Mouse (Mus musculus) heart, adult 9 months (tissue): ENCODE data around the gene Zfp626.
"Not testable (repeated sequence)": the region's sequence is repeated elsewhere in the genome, so short reads cannot be mapped to it uniquely, and the experiment has no call there.

Experiments used
- DNase-seq, 2 experiments: peaks; one replicate each; pipeline ENCODE4 v3.0.0; 2022; ENCODE audit warnings: low spot score in 2 of 2

Gene Zfp626

DNA sequence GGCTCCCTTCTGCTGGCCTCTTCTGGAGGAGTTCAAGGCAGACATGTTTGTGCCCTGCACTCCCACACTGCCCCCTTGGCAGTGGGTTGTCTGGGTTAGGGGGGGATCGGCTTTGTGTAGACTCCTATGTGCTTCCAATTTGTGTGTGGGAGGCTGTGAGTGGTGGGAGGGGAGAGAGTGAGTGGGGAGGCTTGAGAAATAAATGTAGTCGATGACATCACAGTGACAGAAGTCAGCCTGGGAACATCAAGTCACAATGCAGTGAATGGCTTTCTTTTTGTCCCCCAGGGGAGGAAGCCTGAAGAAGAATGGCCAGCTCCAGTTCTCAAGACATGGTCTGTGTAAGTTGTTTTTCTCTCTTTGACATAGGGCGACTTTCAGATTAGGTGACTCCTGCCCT is at the start of gene Zfp626:
Gene Zfp626 (plus strand): TSS at position 301 of the 400 bp plus-strand sequence.
- DNase-seq, result not testable (repeated sequence)

DNA sequence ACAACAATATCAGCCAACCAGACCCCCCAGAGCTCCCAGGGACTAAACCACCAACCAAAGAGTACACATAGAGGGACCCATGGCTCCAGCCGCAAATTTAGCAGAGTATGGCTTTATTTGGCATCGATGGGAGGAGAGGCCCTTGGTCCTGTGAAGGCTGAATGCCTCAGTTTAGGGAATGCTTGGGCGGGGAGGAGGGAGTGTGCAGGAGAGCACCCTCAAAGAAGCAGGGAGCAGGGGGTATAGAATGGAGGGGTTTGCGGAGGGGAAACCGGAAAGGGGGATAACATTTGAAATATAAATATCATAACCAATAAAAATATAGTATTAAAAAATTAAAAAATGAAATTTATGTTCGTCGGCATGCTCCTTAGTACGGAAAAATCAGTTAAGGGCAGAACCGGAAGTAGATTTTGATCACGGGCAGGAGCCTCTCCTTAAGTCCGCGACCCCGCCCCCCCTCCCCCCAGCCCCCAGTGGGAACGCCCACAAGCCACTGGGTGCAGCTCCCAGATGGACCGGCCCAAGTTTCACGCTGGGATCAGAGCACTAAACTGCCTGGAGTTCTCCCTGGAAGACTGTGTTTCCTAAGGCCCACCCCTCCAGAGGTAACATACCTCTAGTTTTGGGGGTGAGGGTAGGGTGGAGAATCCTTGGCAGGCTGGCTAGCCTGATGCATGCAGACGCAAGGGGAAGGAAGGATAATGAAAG is 41.7 kb upstream of the Zfp626 start:
- no peak for DNase-seq

DNA sequence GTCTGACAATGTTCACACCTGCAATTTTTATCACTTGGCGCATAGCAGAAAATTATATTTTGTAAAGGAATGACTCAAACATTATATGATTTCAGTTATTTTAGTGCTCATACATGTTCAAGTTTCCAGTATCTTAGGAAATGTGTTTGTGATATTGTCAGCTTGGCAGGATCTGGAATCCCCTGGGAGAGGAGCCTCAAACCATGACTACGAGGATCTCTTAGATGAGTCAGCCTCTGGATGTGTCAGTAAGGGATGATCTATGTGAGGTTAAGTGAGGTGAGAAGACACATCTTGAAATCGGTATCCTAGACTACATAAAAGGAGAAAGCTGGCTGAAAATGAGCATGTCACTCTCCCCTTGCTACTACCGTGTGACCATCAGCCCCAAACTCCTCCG is 17.7 kb upstream of the Zfp626 start:
- no peak for DNase-seq

DNA sequence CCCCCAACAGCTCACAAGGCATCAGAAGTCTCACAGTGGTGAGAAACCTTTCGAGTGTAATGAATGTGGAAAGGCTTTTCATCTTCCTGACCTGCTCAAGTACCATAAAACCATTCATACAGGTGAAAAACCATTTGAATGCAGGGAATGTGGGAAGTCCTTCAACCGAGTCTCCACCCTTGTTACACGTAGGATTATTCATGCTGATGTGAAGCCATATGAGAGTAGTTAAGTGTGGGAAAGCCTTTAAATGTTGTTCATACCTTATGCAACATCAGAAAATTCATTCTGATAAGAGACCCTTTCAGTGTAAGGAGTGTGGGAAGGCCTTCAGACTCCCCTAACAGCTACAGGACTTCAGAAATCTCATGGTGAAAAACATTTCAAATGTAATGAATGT is 13.1 kb upstream of the Zfp626 start:
- not testable (repeated sequence) for DNase-seq

- no peak for DNase-seq
Observed at GRCm38 (mm10) chr7:27794566-27794965, 12.4 kb upstream of the Zfp626 start.

GRCm38 (mm10) chr7:27797906-27798811 is 8.8 kb upstream of the Zfp626 start:
- no peak for DNase-seq

GRCm38 (mm10) chr7:27801137-27801536 is 5.9 kb upstream of the Zfp626 start:
- no peak for DNase-seq

- no peak for DNase-seq
Observed at GRCm38 (mm10) chr7:27802986-27803385, 4.0 kb upstream of the Zfp626 start.

GRCm38 (mm10) chr7:27804297-27805030 is 2.5 kb upstream of the Zfp626 start:
- DNase-seq, result peak; percentile 80 to 81

DNA sequence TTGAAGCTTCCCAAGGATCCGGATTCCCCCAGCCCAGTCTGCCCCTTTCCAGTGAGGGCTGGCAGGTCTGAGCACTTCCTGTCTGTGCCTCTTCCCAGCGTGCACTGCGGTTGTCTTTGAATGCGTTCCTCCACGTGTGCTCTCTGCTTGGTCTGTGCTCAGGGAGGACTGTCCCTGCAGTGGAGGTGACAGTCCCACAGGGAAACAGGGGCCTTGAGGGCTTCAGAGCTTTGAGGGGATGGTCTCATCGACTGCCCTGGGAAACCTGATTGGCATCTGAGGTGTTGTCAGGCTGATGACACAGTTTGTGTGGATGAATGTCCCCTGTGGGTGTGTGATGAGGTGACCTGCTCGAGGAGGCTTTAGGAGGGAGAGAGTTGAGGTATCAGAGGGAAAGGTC is 309 bp downstream of the Zfp626 start:
- DNase-seq, result not testable (repeated sequence)

GRCm38 (mm10) chr7:27818526-27819110 is 11.6 kb downstream of the Zfp626 start:
- no peak for DNase-seq

DNA sequence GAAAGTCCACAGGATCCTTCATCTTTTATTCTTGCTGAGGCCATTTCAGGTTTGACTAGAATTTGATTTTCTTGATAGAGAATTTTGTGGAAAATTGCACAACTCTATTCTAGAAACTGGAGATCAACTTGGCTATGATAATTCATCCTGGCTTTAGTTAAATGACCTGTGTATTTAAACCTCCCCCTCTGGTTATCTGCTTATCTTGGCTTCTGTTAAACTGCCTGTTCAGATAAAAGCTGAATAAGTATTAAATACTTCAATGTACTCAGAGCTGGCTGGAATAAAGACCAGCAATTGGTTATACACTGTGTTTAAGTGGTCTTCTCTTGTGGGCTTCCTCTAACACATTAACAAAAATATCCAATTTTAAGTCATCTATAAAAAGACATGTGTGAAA is 15.6 kb downstream of the Zfp626 start:
- DNase-seq, result no peak

- DNase-seq, result no peak
Observed at GRCm38 (mm10) chr7:27834131-27834530, 27.1 kb downstream of the Zfp626 start.

DNA sequence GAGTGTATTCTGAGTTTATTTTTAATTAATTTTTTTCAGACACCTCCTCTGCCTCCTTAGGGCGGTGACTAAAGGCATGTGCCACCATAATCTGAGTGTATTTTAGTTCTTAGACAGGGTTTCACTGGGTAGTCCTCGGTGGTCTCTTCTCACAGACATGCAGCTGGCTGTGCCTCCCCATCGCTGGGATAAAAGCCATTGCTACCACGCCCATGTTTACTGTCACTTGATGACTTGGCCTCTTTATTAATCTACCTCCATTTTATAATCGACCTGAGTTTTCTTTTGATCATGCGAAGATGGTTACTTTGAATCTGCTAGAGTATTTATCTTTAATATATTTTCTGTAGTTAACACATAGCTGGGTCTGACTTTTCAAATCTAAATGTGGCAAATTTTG is 30.9 kb downstream of the Zfp626 start:
- DNase-seq, result no peak

DNA sequence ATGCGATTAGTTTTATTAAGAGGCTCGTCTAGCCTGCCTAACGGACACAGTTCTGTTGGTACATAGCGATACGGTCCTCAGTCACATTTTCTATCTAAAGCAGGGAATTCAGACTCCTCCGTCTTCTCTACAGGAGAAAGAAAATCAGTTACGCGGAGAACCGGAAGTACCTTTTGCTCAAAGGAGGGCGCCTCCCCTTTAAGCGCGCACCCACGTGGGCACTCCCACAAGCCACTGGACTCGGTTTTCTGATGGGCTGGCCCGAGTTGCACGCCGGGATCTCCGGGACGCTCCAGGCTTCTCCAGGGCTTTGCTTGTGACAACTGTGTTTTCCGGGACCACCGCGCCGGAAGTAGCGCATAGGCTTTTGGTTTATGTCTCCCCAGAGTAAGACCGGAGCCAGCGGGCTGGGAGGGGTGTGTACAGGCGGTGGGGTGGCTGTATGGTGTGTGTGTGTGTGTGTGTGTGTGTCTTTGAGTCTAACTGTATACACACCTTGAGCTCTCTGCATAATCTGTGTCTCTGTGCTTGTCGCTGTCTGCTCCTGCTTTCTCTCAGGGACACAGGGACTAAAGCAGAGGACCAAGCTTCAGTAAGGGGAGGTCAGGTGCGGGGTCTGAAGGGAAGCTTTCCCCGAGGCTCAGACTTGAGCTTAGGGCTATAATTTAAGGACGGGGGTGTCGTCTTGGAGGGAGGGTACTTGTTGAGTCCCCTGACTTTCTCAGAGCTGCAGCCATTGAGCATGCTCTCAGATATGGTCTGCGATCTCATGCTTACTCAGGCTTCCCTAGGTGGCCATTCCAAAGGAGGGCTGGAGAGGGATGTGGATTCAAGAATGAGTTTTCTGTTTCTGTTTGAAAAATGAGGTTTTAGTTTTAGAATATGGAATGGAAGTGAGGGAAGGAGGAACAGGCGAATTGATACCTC is 31.6 kb downstream of the Zfp626 start, which contains the start of gene Zfp59:
Gene Zfp59 (plus strand): TSS at position 285 of the 927 bp plus-strand sequence.
- peak; percentile 87 to 89 for DNase-seq

GRCm38 (mm10) chr7:27839596-27839995 is 32.6 kb downstream of the Zfp626 start:
- no peak for DNase-seq

DNA sequence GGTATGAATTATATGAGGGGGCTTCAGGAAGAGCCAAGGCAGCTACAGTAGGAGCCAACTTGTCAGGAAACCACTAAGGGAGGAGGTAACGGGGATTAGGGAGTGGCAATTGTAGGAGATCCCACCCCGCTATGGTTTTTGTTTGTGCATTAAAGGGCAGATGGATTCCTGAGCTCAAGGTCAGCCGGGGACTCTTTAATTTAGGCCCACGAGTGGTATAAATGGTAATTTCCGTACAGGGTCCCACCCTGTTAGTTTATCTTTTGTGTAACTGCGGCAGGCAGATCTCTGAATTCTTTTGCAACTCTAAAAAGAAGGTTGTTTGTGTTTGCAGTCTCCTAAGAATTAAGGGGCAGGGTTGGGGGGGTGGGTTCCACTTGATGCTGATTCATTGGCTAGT is 33.1 kb downstream of the Zfp626 start:
- DNase-seq, result no peak

DNA sequence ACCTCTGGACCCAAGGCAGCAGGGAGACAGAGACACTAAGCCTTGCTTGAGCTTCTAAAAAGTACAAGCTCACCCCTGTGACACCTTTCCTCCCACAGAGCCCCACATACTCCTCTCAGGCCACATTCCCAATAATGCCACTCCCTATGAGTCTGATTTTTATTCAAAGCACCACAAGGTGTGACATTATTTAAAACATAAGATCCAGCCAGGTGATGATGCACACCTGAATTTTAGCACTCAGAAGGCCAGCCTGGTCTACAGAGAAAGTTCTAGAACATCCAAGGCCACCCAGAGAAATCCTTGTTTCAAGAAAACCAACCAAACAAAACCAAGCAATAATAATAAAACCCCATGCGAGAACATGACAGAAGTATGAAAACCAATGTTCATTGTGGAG is 50.2 kb downstream of the Zfp626 start, which contains the start of gene Zfp607a:
Gene Zfp607a (plus strand): TSS at position 301 of the 400 bp plus-strand sequence.
- no peak for DNase-seq

DNA sequence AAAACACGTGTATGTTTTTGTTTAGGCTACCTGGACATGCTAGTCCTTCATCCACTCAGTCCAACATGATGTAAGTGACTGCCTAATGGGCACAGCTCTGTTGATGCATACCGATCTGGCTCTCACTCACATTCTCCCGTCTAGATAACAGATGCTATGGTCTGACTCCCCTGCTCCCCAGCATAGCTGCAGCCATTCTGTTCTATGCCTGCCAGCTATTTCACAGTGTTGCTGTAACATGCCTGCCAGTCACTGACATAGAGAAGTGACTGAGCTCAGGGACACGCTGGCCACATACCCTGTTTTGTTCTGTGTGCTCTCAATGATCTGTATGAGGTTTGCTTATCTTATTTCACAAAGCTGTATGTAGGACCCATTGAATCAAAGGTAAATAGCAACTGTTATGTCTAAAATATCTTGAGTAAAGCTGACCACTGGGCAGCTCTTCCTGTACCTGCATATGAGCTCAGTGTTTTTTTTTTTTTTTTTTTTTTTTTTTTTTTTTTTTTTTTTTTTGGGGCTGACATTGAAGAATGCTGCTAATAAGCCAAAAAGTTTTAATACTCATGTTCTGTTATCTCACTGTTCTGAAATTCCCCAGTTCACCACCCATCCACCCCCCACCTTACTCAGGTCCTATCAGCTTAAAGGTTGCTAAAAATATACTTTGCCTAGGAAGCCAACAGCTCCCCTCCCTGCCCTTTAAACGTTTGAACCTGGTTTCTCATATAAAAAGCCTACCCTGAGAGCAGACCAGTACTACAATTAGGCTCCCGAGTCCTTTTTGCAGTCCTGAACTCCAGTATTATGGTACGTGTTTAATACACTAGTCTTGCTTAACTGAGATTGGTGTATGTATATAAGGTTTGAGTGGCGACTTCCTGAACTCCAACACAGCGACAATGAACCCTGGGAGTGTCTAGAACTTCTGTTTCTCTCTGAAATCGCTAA is 52.6 kb downstream of the Zfp626 start:
- DNase-seq, result peak in 1 of 2 experiments; percentile 30
